Mouse (Mus musculus) stomach, embryonic 16.5 days (tissue): ENCODE results near the gene Hoga1. TPM values are rescaled to one million over a fixed set of nuclear protein-coding genes. Genes with fewer than 3 reads are reported as not detected.

Experiments
- ATAC-seq: fragments of 200-750 bp; cut with Nextera tagmentation; 2 replicates; pipeline ENCODE4 v1.8.0; 2017; ENCODE audit warnings: moderate number of reproducible peaks, moderate TSS enrichment; ENCODE audit not compliant: insufficient read depth, low FRiP score
- H3K27ac ChIP-seq: fragments of 300-500 bp; sonication (generic); 2 replicates; pipeline ENCODE4 v1.5.1; 2014; ENCODE audit warnings: low read length
- H3K27me3 ChIP-seq: fragments of 300-500 bp; sonication (generic); 2 replicates; pipeline ENCODE4 v1.6.1; 2014; ENCODE audit warnings: low read length, control low read depth, mixed read lengths; ENCODE audit not compliant: control insufficient read depth, insufficient read depth
- H3K36me3 ChIP-seq: fragments of 300-500 bp; sonication (generic); 2 replicates; pipeline ENCODE4 v1.6.1; 2014; ENCODE audit warnings: low read length; ENCODE audit not compliant: control insufficient read depth, insufficient read depth
- H3K4me1 ChIP-seq: fragments of 300-500 bp; sonication (generic); 2 replicates; pipeline ENCODE4 v1.6.1; 2014; ENCODE audit warnings: low read length, control low read depth, mixed read lengths; ENCODE audit not compliant: control insufficient read depth, insufficient read depth
- H3K4me2 ChIP-seq: fragments of 300-500 bp; sonication (generic); 2 replicates; pipeline ENCODE4 v1.6.1; 2014; ENCODE audit warnings: low read depth, low read length, mixed read lengths
- H3K4me3 ChIP-seq: fragments of 300-500 bp; sonication (generic); replicated peaks from 2 replicates; pipeline ENCODE4 v1.5.1; 2014; ENCODE audit warnings: mild to moderate bottlenecking, low read length
- H3K9ac ChIP-seq: fragments of 300-500 bp; sonication (generic); 2 replicates; pipeline ENCODE4 v1.6.1; 2014; ENCODE audit warnings: low read length
- H3K9me3 ChIP-seq: fragments of 300-500 bp; sonication (generic); replicated peaks from 2 replicates; pipeline ENCODE4 v1.6.1; 2016; ENCODE audit warnings: low read length, control low read depth; ENCODE audit not compliant: control insufficient read depth
- WGBS: fragments of 180-500 bp; shearing (Covaris S2); extraction: QIAGEN DNeasy Blood & Tissue Kit; methylation state at CpG from one replicate; pipeline ENCODE4 v1.1.7; 2014; 5-methylcytosine and 5-hydroxymethylcytosine counted together
- polyA plus RNA-seq: library from polyadenylated mRNA; unstranded; fragments of >200 nt; fragmentation: Nextera tagmentation; extraction: Ambion mirVana; gene quantifications from 2 replicates; pipeline ENCODE4 v1.2.1, GENCODE M21; 2015

Hoga1 gene
- polyA plus RNA-seq, 1 experiment from 2014 or later = 3.6 TPM

DNA sequence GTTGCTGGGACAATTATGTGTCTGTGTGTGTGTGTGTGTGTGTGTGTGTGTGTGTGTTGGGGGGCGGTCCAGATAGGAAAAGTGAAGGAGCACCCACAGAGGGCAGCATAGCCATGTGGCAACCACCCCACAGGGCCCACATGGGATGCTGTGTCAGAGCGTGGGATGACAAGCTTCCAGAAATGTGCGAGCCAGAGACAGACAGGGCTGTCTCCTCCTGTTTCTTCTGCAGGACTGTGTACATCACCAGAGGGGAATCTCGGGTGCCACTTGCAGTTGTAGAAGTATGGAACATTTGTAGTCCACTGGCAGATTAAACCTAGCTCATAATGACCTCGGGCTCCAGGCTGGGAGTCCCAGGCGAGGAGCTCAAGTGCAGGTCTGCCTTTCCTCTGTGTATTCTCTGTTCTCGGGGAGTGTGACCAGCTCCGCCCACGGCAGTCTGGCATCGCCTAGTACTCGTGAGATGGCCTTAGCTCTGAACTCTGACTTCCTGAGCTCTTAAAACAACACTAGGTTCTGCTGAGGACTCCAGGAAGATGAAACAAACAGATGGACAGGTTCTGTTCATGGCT is 10.4 kb upstream of the Hoga1 start:
- no peak overlapping the region for H3K27ac ChIP-seq
- H3K4me1 ChIP-seq = peaks cover 16% of the 10 kb centered on the region; the same call in 1 of the 2 replicates
- no peaks in the 10 kb centered on the region for H3K9me3 ChIP-seq
- H3K4me3 ChIP-seq = no peak overlapping the region
- H3K27me3 ChIP-seq = no peaks in the 10 kb centered on the region
- 0 out of 2 replicates have a peak, but pooled peaks cover 7% of the 10 kb centered on the region for H3K36me3 ChIP-seq
- no peak; the same call in 1 of the 2 replicates for ATAC-seq
- H3K4me2 ChIP-seq = no peak overlapping the region
- 56% methylated on average over 11 of the region's 11 CpGs for WGBS
- no peak overlapping the region for H3K9ac ChIP-seq

- 0 out of 2 replicates have a peak, but pooled peaks cover 7% of the 10 kb centered on the region for H3K36me3 ChIP-seq
- no peak within 1 kb of the TSS for H3K4me3 ChIP-seq
- no peaks in the 10 kb centered on the region for H3K27me3 ChIP-seq
- H3K4me2 ChIP-seq = no peak within 1 kb of the TSS
- H3K9ac ChIP-seq = no peak within 1 kb of the TSS
- peaks cover 16% of the 10 kb centered on the region; the same call in 1 of the 2 replicates for H3K4me1 ChIP-seq
- WGBS = 64% methylated on average over 19 of the region's 19 CpGs
- H3K9me3 ChIP-seq = no peaks in the 10 kb centered on the region
- no peak within 1 kb of the TSS for H3K27ac ChIP-seq
- peak; percentile 85 for ATAC-seq
These were observed 9.8 kb upstream of the Hoga1 start, which contains the start of gene Ankrd2 for GRCm38 (mm10) chr19:42035456-42036248. Gene Ankrd2 (plus strand): TSS chr19:42036000.

DNA sequence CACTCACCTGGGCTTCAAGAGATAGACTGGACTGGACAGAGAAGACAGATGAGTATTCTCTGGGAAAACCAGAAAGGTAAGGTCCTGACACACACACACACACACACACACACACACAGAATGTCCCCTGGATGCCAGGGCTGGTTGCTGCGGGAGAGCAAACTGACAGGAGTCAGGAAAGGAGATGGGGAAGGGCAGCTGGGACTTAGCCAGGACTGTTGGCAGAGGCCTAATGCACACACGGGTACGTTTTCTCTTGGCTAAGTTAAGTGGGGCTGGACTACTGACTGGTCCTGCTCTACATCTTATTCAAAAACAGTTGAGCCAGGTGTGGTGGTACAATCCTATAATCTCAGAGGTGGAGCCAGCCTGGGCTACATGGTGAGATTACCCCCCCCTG is 9.1 kb upstream of the Hoga1 start:
- 74% methylated on average over 3 of the region's 3 CpGs for WGBS
- H3K4me1 ChIP-seq = peaks cover 16% of the 10 kb centered on the region; the same call in 1 of the 2 replicates
- no peaks in the 10 kb centered on the region for H3K27me3 ChIP-seq
- no peak overlapping the region for H3K9ac ChIP-seq
- H3K9me3 ChIP-seq = no peaks in the 10 kb centered on the region
- H3K36me3 ChIP-seq = 0 out of 2 replicates have a peak, but pooled peaks cover 7% of the 10 kb centered on the region
- H3K4me3 ChIP-seq = no peak overlapping the region
- ATAC-seq = no peak
- no peak overlapping the region for H3K4me2 ChIP-seq
- no peak overlapping the region for H3K27ac ChIP-seq

- 58% methylated on average over 11 of the region's 11 CpGs for WGBS
- ATAC-seq = no peak
- H3K4me2 ChIP-seq = no peak overlapping the region
These were observed 8.2 kb upstream of the Hoga1 start for GRCm38 (mm10) chr19:42037167-42037702.

GRCm38 (mm10) chr19:42038310-42038709 is 7.1 kb upstream of the Hoga1 start:
- Histone ChIP-seq H3K4me1 (peaks cover 16% of the 10 kb centered on the region; the same call in 1 of the 2 replicates), H3K27me3 (no peaks in the 10 kb centered on the region), H3K4me3 (no peak overlapping the region), H3K9me3 (no peaks in the 10 kb centered on the region), H3K4me2 (no peak overlapping the region), H3K9ac (no peak overlapping the region), H3K36me3 (0 out of 2 replicates have a peak, but pooled peaks cover 7% of the 10 kb centered on the region), H3K27ac (no peak overlapping the region)
- no peak for ATAC-seq
- 84% methylated on average over 12 of the region's 12 CpGs for WGBS

More at GRCm38 (mm10) chr19:42037167-42037702, 8.2 kb upstream of the Hoga1 start:
- H3K9ac ChIP-seq = no peak overlapping the region
- no peak overlapping the region for H3K27ac ChIP-seq
- H3K27me3 ChIP-seq = no peaks in the 10 kb centered on the region
- no peaks in the 10 kb centered on the region for H3K9me3 ChIP-seq
- H3K4me1 ChIP-seq = peaks cover 16% of the 10 kb centered on the region; the same call in 1 of the 2 replicates
- no peak overlapping the region for H3K4me3 ChIP-seq
- 0 out of 2 replicates have a peak, but pooled peaks cover 7% of the 10 kb centered on the region for H3K36me3 ChIP-seq

DNA sequence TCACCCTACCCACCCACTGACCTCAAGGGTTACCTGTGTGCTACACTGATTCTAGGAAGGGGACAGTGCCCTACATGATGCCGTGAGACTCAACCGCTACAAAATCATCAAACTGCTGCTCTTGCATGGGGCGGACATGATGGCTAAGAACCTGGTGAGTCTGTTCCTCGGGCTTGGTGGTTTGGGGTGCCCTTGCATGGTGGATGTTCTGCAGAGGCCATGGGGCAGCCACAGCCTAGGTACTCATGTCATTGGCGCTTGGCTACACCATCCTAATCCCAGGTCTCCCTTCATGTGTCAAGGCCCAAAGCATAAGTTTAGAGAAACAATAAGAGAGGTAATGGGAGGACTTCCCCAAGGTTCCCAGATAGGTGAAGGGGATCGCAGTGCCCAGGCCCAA is 1.4 kb upstream of the Hoga1 start:
- Histone ChIP-seq H3K36me3 (no peaks in the 10 kb centered on the region), H3K4me3 (no peak overlapping the region), H3K27me3 (no peaks in the 10 kb centered on the region), H3K4me1 (peaks cover 8% of the 10 kb centered on the region; the same call in 1 of the 2 replicates), H3K27ac (no peak overlapping the region), H3K9me3 (no peaks in the 10 kb centered on the region), H3K4me2 (no peak overlapping the region), H3K9ac (no peak overlapping the region)
- no peak for ATAC-seq
- WGBS = 94% methylated on average over 6 of the region's 6 CpGs

DNA sequence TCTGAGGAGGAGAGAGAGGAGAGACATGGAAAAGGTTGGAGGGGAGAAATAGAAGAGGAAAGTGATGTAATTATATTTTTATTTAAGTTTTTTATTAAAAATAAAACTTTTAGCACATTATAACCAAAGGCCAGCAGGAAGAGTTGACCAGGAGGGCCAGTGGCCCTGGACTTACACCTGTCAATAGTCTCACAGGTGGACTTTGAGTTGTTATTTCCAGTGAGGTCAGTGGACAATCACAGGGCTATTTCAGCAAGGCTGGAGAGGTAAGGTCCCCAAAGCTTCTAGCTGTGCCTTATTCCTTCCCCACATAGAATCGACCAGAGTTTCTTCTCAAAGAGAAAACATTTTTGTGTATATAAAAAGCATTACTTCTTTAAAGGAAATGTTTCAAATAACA is 4.8 kb downstream of the Hoga1 start:
- WGBS = 80% methylated on average over 1 of the region's 1 CpGs
- Histone ChIP-seq H3K27ac (no peak overlapping the region), H3K4me2 (no peak overlapping the region), H3K9me3 (no peaks in the 10 kb centered on the region), H3K4me1 (peaks cover 8% of the 10 kb centered on the region; the same call in 1 of the 2 replicates), H3K4me3 (no peak overlapping the region), H3K36me3 (no peaks in the 10 kb centered on the region), H3K27me3 (no peaks in the 10 kb centered on the region), H3K9ac (no peak overlapping the region)
- no peak for ATAC-seq

DNA sequence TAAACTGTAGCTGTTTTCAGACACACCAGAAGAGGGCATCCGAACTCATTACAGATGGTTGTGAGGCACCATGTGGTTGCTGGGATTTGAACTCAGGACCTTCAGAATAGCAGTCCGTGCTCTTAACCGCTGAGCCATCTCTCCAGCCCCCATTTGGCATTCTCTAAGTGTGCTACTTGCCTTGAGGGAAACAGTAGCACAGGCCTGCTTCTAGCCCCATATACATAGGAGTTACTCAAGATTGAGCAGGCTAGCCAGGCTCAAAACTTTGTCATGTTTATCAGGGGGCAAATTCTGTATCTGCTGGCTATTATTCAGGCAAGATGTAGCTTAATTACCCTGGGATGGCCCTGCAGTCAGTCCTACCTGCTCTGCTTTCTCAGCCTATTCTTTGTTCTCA is 5.9 kb downstream of the Hoga1 start:
- no peaks in the 10 kb centered on the region for H3K9me3 ChIP-seq
- H3K4me3 ChIP-seq = no peak overlapping the region
- H3K4me1 ChIP-seq = no peaks in the 10 kb centered on the region
- H3K36me3 ChIP-seq = no peaks in the 10 kb centered on the region
- no peak overlapping the region for H3K4me2 ChIP-seq
- H3K27ac ChIP-seq = no peak overlapping the region
- 86% methylated on average over 3 of the region's 3 CpGs for WGBS
- H3K27me3 ChIP-seq = no peaks in the 10 kb centered on the region
- no peak for ATAC-seq
- H3K9ac ChIP-seq = no peak overlapping the region

- no peaks in the 10 kb centered on the region for H3K4me1 ChIP-seq
- H3K4me3 ChIP-seq = no peak within 1 kb of the TSS
- H3K9me3 ChIP-seq = no peaks in the 10 kb centered on the region
- ATAC-seq = no peak
- H3K36me3 ChIP-seq = no peaks in the 10 kb centered on the region
- H3K9ac ChIP-seq = no peak within 1 kb of the TSS
- WGBS = 74% methylated on average over 4 of the region's 4 CpGs
- H3K27ac ChIP-seq = no peak within 1 kb of the TSS
- no peak within 1 kb of the TSS for H3K4me2 ChIP-seq
- no peaks in the 10 kb centered on the region for H3K27me3 ChIP-seq
These were observed 6.5 kb downstream of the Hoga1 start, which contains the start of gene 4933411K16Rik for GRCm38 (mm10) chr19:42051948-42052347. Gene 4933411K16Rik (plus strand): TSS chr19:42052248.
